Comparison of ENCODE assay signal across 33 mouse cellular contexts in the genomic region with DNA sequence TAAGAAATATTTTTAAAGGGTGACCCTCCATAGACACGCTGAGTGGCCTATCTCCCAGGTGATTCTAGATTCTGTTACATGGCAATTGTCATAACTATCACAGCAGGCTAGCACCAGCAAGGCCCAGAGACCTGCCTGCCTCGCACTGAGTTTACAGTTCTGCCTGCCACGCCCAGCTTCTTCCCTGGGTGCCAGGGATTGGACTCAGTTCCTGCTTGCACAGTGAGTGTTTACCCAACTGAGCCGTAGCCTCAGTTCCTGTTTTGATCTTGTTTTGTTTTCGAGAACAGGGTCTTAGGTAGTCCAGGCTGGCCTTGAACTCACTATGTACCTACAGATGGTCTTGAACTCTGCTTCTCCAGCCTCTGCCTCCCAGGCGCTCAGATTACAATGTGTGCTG. TPM values are rescaled to one million over a fixed set of nuclear protein-coding genes. Genes with fewer than 3 reads are reported as not detected.
"Had no signal": no experiment of that assay in that cellular context is flagged by ENCODE, and none has a peak within 500 bp of the region (broad histone marks: within the 10 kb centered on the region; RNA-seq: fewer than 3 reads in every experiment).

No protein-coding gene starts in this region.

- H3K4me2 ChIP-seq: heart, embryonic 11.5 days; heart, embryonic 13.5 days; heart, embryonic 15.5 days; hindbrain, embryonic 13.5 days; hindbrain, embryonic 15.5 days; kidney, embryonic 15.5 days; limb, embryonic 13.5 days; limb, embryonic 15.5 days; liver, embryonic 12.5 days had no signal

- H3K36me3 ChIP-seq: heart, embryonic 13.5 days; heart, embryonic 15.5 days; hindbrain, embryonic 13.5 days; hindbrain, embryonic 15.5 days; kidney, embryonic 15.5 days; limb, embryonic 13.5 days; limb, embryonic 15.5 days; liver, embryonic 12.5 days had no signal

- H3K9me3 ChIP-seq: heart, embryonic 13.5 days; heart, embryonic 15.5 days; hindbrain, embryonic 13.5 days; hindbrain, embryonic 15.5 days; kidney, embryonic 15.5 days; limb, embryonic 13.5 days; limb, embryonic 15.5 days; liver, embryonic 12.5 days had no signal

- ATAC-seq: hindbrain, postnatal 0 days; intestine, embryonic 16.5 days; liver, embryonic 12.5 days had no signal

- H3K9ac ChIP-seq: heart, embryonic 13.5 days; heart, embryonic 15.5 days; hindbrain, embryonic 13.5 days; hindbrain, embryonic 15.5 days; kidney, embryonic 15.5 days; limb, embryonic 13.5 days; limb, embryonic 15.5 days; liver, embryonic 12.5 days had no signal

- H3K4me1 ChIP-seq: liver, embryonic 12.5 days had no signal

- H3K4me3 ChIP-seq: gastrocnemius, adult 2 months; heart, adult 2 months; heart, embryonic 13.5 days; heart, embryonic 15.5 days; hindbrain, embryonic 13.5 days; hindbrain, embryonic 15.5 days; kidney, embryonic 15.5 days; limb, embryonic 13.5 days; limb, embryonic 15.5 days; liver, embryonic 12.5 days had no signal

- H3K27ac ChIP-seq: gastrocnemius, adult 2 months; heart, adult 2 months; heart, embryonic 13.5 days; heart, embryonic 15.5 days; hindbrain, embryonic 13.5 days; hindbrain, embryonic 15.5 days; hindbrain, postnatal 0 days; kidney, embryonic 15.5 days; kidney, postnatal 0 days; limb, embryonic 13.5 days; limb, embryonic 15.5 days; liver, embryonic 12.5 days had no signal

- DNase-seq: gastrocnemius, adult 2 months; gastrocnemius, postnatal 10 days; gastrocnemius, postnatal 25 days; heart, adult 11 months; heart, adult 2 months; heart, postnatal 14 days; heart, postnatal 36 days; kidney, adult 11 months; kidney, adult 2 months; kidney, adult 9 months; kidney, postnatal 14 days; kidney, postnatal 36 days; layer of hippocampus, adult 9-11 months; layer of hippocampus, postnatal 36 days; left cerebral cortex, postnatal 4 days had no signal

RNA-seq across cellular contexts. Expression of gene Vsx2, which starts 2.0 kb away (rescaled TPM):
- total RNA-seq: gastrocnemius, adult 2 months; gastrocnemius, postnatal 25 days; gastrocnemius, postnatal 4 days; heart, adult 2 months; heart, postnatal 36 days; hematopoietic stem cell, adult 5-6 weeks; left cerebral cortex, postnatal 4 days; liver, adult 2 months had no signal
- polyA plus RNA-seq: heart, adult 2 months; heart, embryonic 11.5 days; heart, embryonic 13.5 days; heart, embryonic 15.5 days; heart, postnatal 0 days; intestine, embryonic 14.5 days; intestine, embryonic 16.5 days; kidney, adult 2 months; kidney, embryonic 15.5 days; kidney, postnatal 0 days; large intestine, adult 2 months; liver, adult 2 months; liver, embryonic 12.5 days had no signal
